Mouse (Mus musculus): Measurements from ENCODE around the gene Ssr2. TPM values are rescaled to one million over a fixed set of nuclear protein-coding genes. Genes with fewer than 3 reads are reported as not detected.
A peak's percentile ranks its signal among the peaks of the same experiment; 100 is the strongest.

Gene Ssr2
- polyA plus RNA-seq, 1 experiment = 294 TPM

GRCm38 (mm10) chr3:88552082-88552645 lies 23.5 kb upstream of the Ssr2 start:
- Histone ChIP-seq H3K27me3 (ENCODE audit: control insufficient read depth, insufficient read depth, insufficient read length) (no peaks in the 10 kb centered on the region), H3K36me3 (ENCODE audit: control insufficient read depth, insufficient read depth) (peaks cover 4% of the 10 kb centered on the region), H3ac (ENCODE audit: control insufficient read depth, insufficient read length) (peak overlapping the region; percentile 67), H3K4me3 (peak overlapping the region; percentile 85), H3K4me2 (ENCODE audit: low read depth) (peak overlapping the region; percentile 87), H3K79me2 (ENCODE audit: control insufficient read depth, insufficient read depth) (peaks cover 37% of the 10 kb centered on the region)
- TF ChIP-seq REST (IDR thresholded peaks at IDR 0.05; ENCODE audit: insufficient read depth, insufficient read length) (no peak), CEBPB (IDR thresholded peaks at IDR 0.05; ENCODE audit: insufficient read depth, poor library complexity, severe bottlenecking) (no peak), TCF3 (IDR thresholded peaks at IDR 0.05; ENCODE audit: insufficient read length, low read depth) (no peak), MYOG (IDR thresholded peaks at IDR 0.05; ENCODE audit: control insufficient read depth in 1 of 3, insufficient read depth in 1 of 3, insufficient read length in 2 of 3, low read depth in 2 of 3) (no peak), POLR2A (IDR thresholded peaks at IDR 0.05; ENCODE audit: insufficient read length, low read depth) (no peak), POLR2AphosphoS2 (IDR thresholded peaks at IDR 0.05; ENCODE audit: insufficient read length, low read depth) (no peak), MYOD1 (IDR thresholded peaks at IDR 0.05; ENCODE audit: control insufficient read depth in 1 of 3, insufficient read length in 2 of 3, low read depth in 2 of 3) (no peak), USF1 (IDR thresholded peaks at IDR 0.05; ENCODE audit: low read depth) (no peak), E2F4 (IDR thresholded peaks at IDR 0.05; ENCODE audit: insufficient read depth) (no peak), SRF (IDR thresholded peaks at IDR 0.05; ENCODE audit: control insufficient read depth, insufficient read length, low read depth) (no peak), TCF12 (IDR thresholded peaks at IDR 0.05; ENCODE audit: insufficient read depth, poor library complexity, severe bottlenecking) (no peak)

DNA sequence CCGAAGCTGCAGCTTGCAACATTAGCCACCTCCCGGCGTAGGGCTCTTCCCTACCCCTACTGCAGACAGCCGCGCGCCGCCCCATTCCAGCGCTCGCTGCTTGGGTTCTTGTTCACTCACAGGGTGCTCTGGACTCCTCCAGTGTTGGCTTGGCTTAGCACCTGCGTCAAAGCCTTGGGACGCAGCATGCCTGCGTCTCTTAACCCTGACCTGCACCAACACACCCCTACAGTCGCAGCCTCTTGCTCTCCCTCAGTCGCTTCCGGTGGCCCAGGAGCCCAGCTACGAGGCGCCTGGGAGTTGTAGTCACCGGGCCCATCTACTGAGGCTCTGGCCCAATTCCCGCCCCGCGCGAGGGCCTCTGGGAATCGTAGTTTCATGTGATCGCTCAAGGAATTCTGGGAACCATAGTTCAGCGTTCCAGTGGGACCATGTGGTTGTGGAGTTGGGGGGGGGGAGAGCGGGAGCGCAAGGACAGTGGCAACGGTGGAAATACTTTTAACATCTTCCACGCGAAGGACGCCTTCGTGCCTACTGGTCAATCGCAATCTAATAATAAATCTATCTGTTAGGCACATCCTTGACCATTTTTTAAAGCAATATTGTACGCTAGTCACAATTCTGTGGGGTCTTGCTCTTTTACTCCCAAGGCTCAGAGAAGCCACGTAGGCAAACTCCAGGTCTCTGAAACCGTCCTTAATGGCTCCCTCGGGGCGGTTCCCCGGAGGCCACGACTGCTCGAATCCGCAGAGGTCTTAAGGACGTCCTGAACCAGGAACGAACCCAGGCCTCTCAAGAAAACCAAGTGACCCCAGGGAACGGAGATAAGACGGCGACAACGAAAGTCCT lies 22.8 kb upstream of the Ssr2 start, which contains the start of gene Lamtor2:
TSS of gene Lamtor2 (minus strand) at position 399 of the 849 bp plus-strand sequence.
- no peaks in the 10 kb centered on the region for H3K27me3 ChIP-seq (ENCODE audit: control insufficient read depth, insufficient read depth, insufficient read length)
- H3K79me2 ChIP-seq (ENCODE audit: control insufficient read depth, insufficient read depth) = peaks cover 39% of the 10 kb centered on the region
- peak within 1 kb of the TSS; percentile 99 for H3K4me2 ChIP-seq (ENCODE audit: low read depth)
- H3K4me3 ChIP-seq = peak within 1 kb of the TSS; percentile 85
- H3K36me3 ChIP-seq (ENCODE audit: control insufficient read depth, insufficient read depth) = peaks cover 7% of the 10 kb centered on the region
- TF ChIP-seq POLR2A (IDR thresholded peaks at IDR 0.05; ENCODE audit: insufficient read length, low read depth) = peak; percentile 83
- peak; percentile 69 for TF ChIP-seq USF1 (IDR thresholded peaks at IDR 0.05; ENCODE audit: low read depth)
- TF ChIP-seq POLR2AphosphoS2 (IDR thresholded peaks at IDR 0.05; ENCODE audit: insufficient read length, low read depth) = peak; percentile 84
- TF ChIP-seq CEBPB (IDR thresholded peaks at IDR 0.05; ENCODE audit: insufficient read depth, poor library complexity, severe bottlenecking) = no peak
- peak; percentile 85 for TF ChIP-seq MAX (IDR thresholded peaks at IDR 0.05; ENCODE audit: low read depth)
- TF ChIP-seq MYOG (IDR thresholded peaks at IDR 0.05; ENCODE audit: control insufficient read depth in 1 of 3, insufficient read depth in 1 of 3, insufficient read length in 2 of 3, low read depth in 2 of 3) = peak in 1 of 3 experiments; percentile 10
- no peak for TF ChIP-seq TCF3 (IDR thresholded peaks at IDR 0.05; ENCODE audit: insufficient read length, low read depth)
- TF ChIP-seq E2F4 (IDR thresholded peaks at IDR 0.05; ENCODE audit: insufficient read depth) = no peak
- TF ChIP-seq TCF12 (IDR thresholded peaks at IDR 0.05; ENCODE audit: insufficient read depth, poor library complexity, severe bottlenecking) = no peak
- peak within 1 kb of the TSS; percentile 67 for H3ac ChIP-seq (ENCODE audit: control insufficient read depth, insufficient read length)

DNA sequence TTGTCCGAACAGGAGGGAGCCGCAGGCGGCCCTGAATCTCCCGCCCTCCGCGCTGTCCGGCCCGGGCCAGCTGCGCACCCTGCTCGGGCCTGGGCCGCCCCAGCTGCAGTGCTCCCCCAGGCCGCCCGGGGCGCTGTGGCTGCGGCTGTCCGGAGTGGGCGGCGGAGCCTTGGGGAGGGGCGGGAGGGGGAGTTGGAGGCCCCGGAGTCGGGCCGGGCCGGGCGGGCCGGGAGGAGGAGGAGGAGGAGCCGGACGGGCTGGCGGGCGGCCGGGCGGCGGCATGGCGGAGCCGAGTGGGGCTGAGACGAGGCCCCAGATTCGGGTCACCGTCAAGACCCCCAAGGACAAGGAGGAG lies 22.2 kb upstream of the Ssr2 start, which contains the start of gene Ubqln4:
TSS of gene Ubqln4 (plus strand) at position 234 of the 355 bp plus-strand sequence.
- H3K4me3 ChIP-seq = peak within 1 kb of the TSS; percentile 85
- TF ChIP-seq MYOG (IDR thresholded peaks at IDR 0.05; ENCODE audit: control insufficient read depth in 1 of 3, insufficient read depth in 1 of 3, insufficient read length in 2 of 3, low read depth in 2 of 3) = peak in 2 of 3 experiments; percentile 83 to 88
- TF ChIP-seq MYOD1 (IDR thresholded peaks at IDR 0.05; ENCODE audit: control insufficient read depth in 1 of 3, insufficient read length in 2 of 3, low read depth in 2 of 3) = peak in 2 of 3 experiments; percentile 56 to 82
- peak; percentile 66 for TF ChIP-seq POLR2AphosphoS2 (IDR thresholded peaks at IDR 0.05; ENCODE audit: insufficient read length, low read depth)
- peak; percentile 12 for TF ChIP-seq E2F4 (IDR thresholded peaks at IDR 0.05; ENCODE audit: insufficient read depth)
- no peak for TF ChIP-seq USF1 (IDR thresholded peaks at IDR 0.05; ENCODE audit: low read depth)
- TF ChIP-seq TCF12 (IDR thresholded peaks at IDR 0.05; ENCODE audit: insufficient read depth, poor library complexity, severe bottlenecking) = no peak
- peak; percentile 80 for TF ChIP-seq POLR2A (IDR thresholded peaks at IDR 0.05; ENCODE audit: insufficient read length, low read depth)
- no peak for TF ChIP-seq MAX (IDR thresholded peaks at IDR 0.05; ENCODE audit: low read depth)
- no peak for TF ChIP-seq SRF (IDR thresholded peaks at IDR 0.05; ENCODE audit: control insufficient read depth, insufficient read length, low read depth)
- TF ChIP-seq TCF3 (IDR thresholded peaks at IDR 0.05; ENCODE audit: insufficient read length, low read depth) = peak; percentile 35
- no peak for TF ChIP-seq CEBPB (IDR thresholded peaks at IDR 0.05; ENCODE audit: insufficient read depth, poor library complexity, severe bottlenecking)
- TF ChIP-seq REST (IDR thresholded peaks at IDR 0.05; ENCODE audit: insufficient read depth, insufficient read length) = no peak
- peak within 1 kb of the TSS; percentile 67 for H3ac ChIP-seq (ENCODE audit: control insufficient read depth, insufficient read length)
- H3K36me3 ChIP-seq (ENCODE audit: control insufficient read depth, insufficient read depth) = peaks cover 13% of the 10 kb centered on the region
- H3K4me2 ChIP-seq (ENCODE audit: low read depth) = peak within 1 kb of the TSS; percentile 99
- no peaks in the 10 kb centered on the region for H3K27me3 ChIP-seq (ENCODE audit: control insufficient read depth, insufficient read depth, insufficient read length)
- peaks cover 42% of the 10 kb centered on the region for H3K79me2 ChIP-seq (ENCODE audit: control insufficient read depth, insufficient read depth)

GRCm38 (mm10) chr3:88553880-88554586 lies 21.6 kb upstream of the Ssr2 start:
- Histone ChIP-seq H3K27me3 (ENCODE audit: control insufficient read depth, insufficient read depth, insufficient read length) (no peaks in the 10 kb centered on the region), H3ac (ENCODE audit: control insufficient read depth, insufficient read length) (peak overlapping the region; percentile 67), H3K36me3 (ENCODE audit: control insufficient read depth, insufficient read depth) (peaks cover 17% of the 10 kb centered on the region), H3K79me2 (ENCODE audit: control insufficient read depth, insufficient read depth) (peaks cover 42% of the 10 kb centered on the region), H3K4me3 (peak overlapping the region; percentile 85), H3K4me2 (ENCODE audit: low read depth) (peak overlapping the region; percentile 76)
- TF ChIP-seq SRF (IDR thresholded peaks at IDR 0.05; ENCODE audit: control insufficient read depth, insufficient read length, low read depth) (no peak), MYOG (IDR thresholded peaks at IDR 0.05; ENCODE audit: control insufficient read depth in 1 of 3, insufficient read depth in 1 of 3, insufficient read length in 2 of 3, low read depth in 2 of 3) (peak in 1 of 3 experiments; percentile 10)
